In genomic region chr1:22695046-22695445, GRCm38 (mm10) we compare ENCODE assay signal across 19 mouse cellular contexts.
DNase-seq lines count a peak whose midpoint lies in the region; ATAC-seq and TF ChIP-seq lines count a peak whose summit lies in the region.
"Had no signal": no experiment of that assay in that cellular context is flagged by ENCODE, and none has a peak within 500 bp of the region (broad histone marks: within the 10 kb centered on the region; RNA-seq: fewer than 3 reads in every experiment).

No protein-coding gene starts in this region.

- TF ChIP-seq CTCF in brain, embryonic 14.5 days (IDR thresholded peaks at IDR 0.05; ENCODE audit: borderline replicate concordance, extremely low read depth, insufficient read depth, insufficient read length): no peak

- no peak overlapping the region for H3K27ac ChIP-seq in kidney, embryonic 15.5 days
- H3K27ac ChIP-seq in midbrain, embryonic 10.5 days (replicated peaks): no peak overlapping the region
- H3K27ac ChIP-seq: embryonic facial prominence, embryonic 10.5 days; forebrain, embryonic 12.5 days; heart, adult 2 months; hindbrain, embryonic 14.5 days; intestine, embryonic 15.5 days; limb, embryonic 15.5 days; liver, embryonic 15.5 days; midbrain, embryonic 13.5 days; neural tube, embryonic 12.5 days had no signal

- DNase-seq in embryo, embryonic 11 days: peak; percentile 1
- no peak for DNase-seq in embryo, embryonic 9.5 days (ENCODE audit: extremely low spot score)
- DNase-seq in kidney, adult 11 months: peak; percentile 4
- peak; percentile 25 for DNase-seq in brain, embryonic 14.5 days (ENCODE audit: low read depth)
- DNase-seq in kidney, postnatal 14 days: peak; percentile 10
- no peak for DNase-seq in midbrain, embryonic 10.5 days (ENCODE audit: low spot score)
- DNase-seq: heart, adult 2 months; right cerebral cortex, postnatal 4 days; thymus, adult 2 months had no signal

- no peak overlapping the region for H3K4me3 ChIP-seq in kidney, embryonic 15.5 days (replicated peaks)
- H3K4me3 ChIP-seq in midbrain, embryonic 10.5 days: no peak overlapping the region
- H3K4me3 ChIP-seq: embryonic facial prominence, embryonic 10.5 days; forebrain, embryonic 12.5 days; heart, adult 2 months; intestine, embryonic 15.5 days; limb, embryonic 15.5 days; liver, embryonic 15.5 days; midbrain, embryonic 13.5 days; neural tube, embryonic 12.5 days had no signal

- H3K36me3 ChIP-seq in kidney, embryonic 15.5 days: no peaks in the 10 kb centered on the region
- no peaks in the 10 kb centered on the region for H3K36me3 ChIP-seq in midbrain, embryonic 10.5 days
- H3K36me3 ChIP-seq: embryonic facial prominence, embryonic 10.5 days; forebrain, embryonic 12.5 days; intestine, embryonic 15.5 days; limb, embryonic 15.5 days; liver, embryonic 15.5 days; midbrain, embryonic 13.5 days; neural tube, embryonic 12.5 days had no signal

- WGBS in kidney, embryonic 15.5 days: 29% methylated on average over 1 of the region's 1 CpGs
- 71% methylated on average over 1 of the region's 1 CpGs for WGBS in midbrain, embryonic 10.5 days

- 0 out of 2 replicates have a peak, but pooled peaks cover 2% of the 10 kb centered on the region for H3K4me1 ChIP-seq in kidney, embryonic 15.5 days
- H3K4me1 ChIP-seq in midbrain, embryonic 10.5 days: no peaks in the 10 kb centered on the region
- H3K4me1 ChIP-seq: embryonic facial prominence, embryonic 10.5 days; intestine, embryonic 15.5 days; limb, embryonic 15.5 days; liver, embryonic 15.5 days; neural tube, embryonic 12.5 days had no signal

- no peak overlapping the region for H3K4me2 ChIP-seq in kidney, embryonic 15.5 days
- H3K4me2 ChIP-seq: forebrain, embryonic 12.5 days; hindbrain, embryonic 14.5 days; intestine, embryonic 15.5 days; limb, embryonic 15.5 days; liver, embryonic 15.5 days; midbrain, embryonic 13.5 days; neural tube, embryonic 12.5 days had no signal

- H3K27me3 ChIP-seq in kidney, embryonic 15.5 days: no peaks in the 10 kb centered on the region
- H3K27me3 ChIP-seq in midbrain, embryonic 10.5 days (ENCODE audit: low read depth, poor library complexity, severe bottlenecking): no peaks in the 10 kb centered on the region
- H3K27me3 ChIP-seq: forebrain, embryonic 12.5 days; intestine, embryonic 15.5 days; limb, embryonic 15.5 days; liver, embryonic 15.5 days; midbrain, embryonic 13.5 days; neural tube, embryonic 12.5 days had no signal

- no peak for ATAC-seq in kidney, embryonic 15.5 days (replicated peaks; ENCODE audit: low FRiP score)
- ATAC-seq: intestine, embryonic 15.5 days; lung, postnatal 0 days; midbrain, embryonic 13.5 days had no signal

- TF ChIP-seq POLR2A in brain, embryonic 14.5 days (IDR thresholded peaks at IDR 0.05; ENCODE audit: borderline replicate concordance, extremely low read depth, insufficient read depth, insufficient read length, poor library complexity, severe bottlenecking): no peak

- no peak overlapping the region for H3K9ac ChIP-seq in kidney, embryonic 15.5 days
- H3K9ac ChIP-seq: forebrain, embryonic 12.5 days; hindbrain, embryonic 14.5 days; intestine, embryonic 15.5 days; limb, embryonic 15.5 days; liver, embryonic 15.5 days; midbrain, embryonic 13.5 days; neural tube, embryonic 12.5 days had no signal

- no peaks in the 10 kb centered on the region for H3K9me3 ChIP-seq in kidney, embryonic 15.5 days (replicated peaks)
- no peaks in the 10 kb centered on the region for H3K9me3 ChIP-seq in midbrain, embryonic 10.5 days (replicated peaks)
- H3K9me3 ChIP-seq: embryonic facial prominence, embryonic 10.5 days; forebrain, embryonic 12.5 days; intestine, embryonic 15.5 days; limb, embryonic 15.5 days; liver, embryonic 15.5 days; midbrain, embryonic 13.5 days; neural tube, embryonic 12.5 days had no signal

Comparison
In these comparisons a context has a peak if more than half of its experiments do, and no peak if none do; other contexts are left out.
1. DNase-seq: peak in embryo, embryonic 11 days (single experiment), kidney, adult 11 months (single experiment), brain, embryonic 14.5 days (single experiment) and kidney, postnatal 14 days (single experiment); none in embryo, embryonic 9.5 days (single experiment) and midbrain, embryonic 10.5 days (single experiment).